Mouse (Mus musculus): ENCODE measurements at regions not wholly inside any gene's neighbourhood (a gene's known extent, or its start where the extent isn't known, plus 50 kb on each side); places are given as distances from the start of the nearest gene placed in this dataset.

DNA sequence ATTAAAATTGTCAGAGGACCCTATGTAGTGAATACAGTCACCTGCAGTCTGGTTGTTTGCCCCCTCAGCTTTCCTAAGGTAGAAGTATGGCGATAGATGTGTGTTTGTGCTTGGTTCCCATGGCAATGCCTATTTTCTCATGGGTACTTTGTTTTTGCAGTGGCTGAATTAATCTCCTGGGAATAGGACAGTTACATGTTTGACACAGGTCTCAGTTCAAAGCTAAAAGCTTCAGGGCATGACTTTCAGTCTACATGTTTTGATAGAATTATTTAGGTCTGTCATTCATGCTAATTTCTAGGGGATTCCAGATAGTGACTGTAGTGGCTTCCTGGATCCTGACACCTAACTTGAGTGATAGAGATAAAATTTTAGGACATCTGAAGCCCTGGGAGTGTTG, 191.6 kb upstream of the Kbtbd8 start:
- TF ChIP-seq CHD1 (IDR thresholded peaks at IDR 0.05; ENCODE audit: low read depth, low read length), result no peak
- TF ChIP-seq KAT2A (conservative IDR thresholded peaks at IDR 0.05; ENCODE audit: low read depth, low read length), result no peak
- TF ChIP-seq SIN3A (IDR thresholded peaks at IDR 0.05; ENCODE audit: low read length), result peak; percentile 54
- TF ChIP-seq NRF1 (IDR thresholded peaks at IDR 0.05; ENCODE audit: insufficient read depth, low read depth, low read length, poor library complexity, severe bottlenecking), result 0 out of 2 replicates have a peak, but pooled peaks have one; percentile 15
- peaks cover 0 to 33% of the 10 kb centered on the region in 2 experiments; a peak in 2 of 4 replicates for H3K36me3 ChIP-seq (ENCODE audit: control insufficient read depth in 1 of 2, insufficient read depth in 2 of 2, low read length in 2 of 2)
- DNase-seq (ENCODE audit: low read depth, low spot score), result peak; percentile 66
- H3K27ac ChIP-seq (ENCODE audit: control insufficient read depth, low read depth, low read length), result peak overlapping the region; percentile 59
- H3K9me3 ChIP-seq (replicated peaks; ENCODE audit: insufficient read depth, low read length), result no peaks in the 10 kb centered on the region
- peaks cover 4 to 23% of the 10 kb centered on the region in 2 experiments for H3K4me1 ChIP-seq (ENCODE audit: control insufficient read depth in 1 of 2, insufficient read depth in 2 of 2, low read length in 2 of 2)
- no peaks in the 10 kb centered on the region for H3K27me3 ChIP-seq (ENCODE audit: control insufficient read depth in 1 of 2, insufficient read depth in 2 of 2, low read length in 2 of 2)
- no peaks in the 10 kb centered on the region; the same call in 1 of the 2 replicates for H3K79me2 ChIP-seq (ENCODE audit: control insufficient read depth, insufficient read depth, low read length, poor library complexity)
- peak overlapping the region; percentile 24 for H3K9ac ChIP-seq (ENCODE audit: control insufficient read depth, low read depth, low read length, poor library complexity, severe bottlenecking)
- peak overlapping the region; percentile 13 to 38 for H3K4me3 ChIP-seq (ENCODE audit: control insufficient read depth in 1 of 2, insufficient read depth in 1 of 2, low read depth in 2 of 2, low read length in 2 of 2)

DNA sequence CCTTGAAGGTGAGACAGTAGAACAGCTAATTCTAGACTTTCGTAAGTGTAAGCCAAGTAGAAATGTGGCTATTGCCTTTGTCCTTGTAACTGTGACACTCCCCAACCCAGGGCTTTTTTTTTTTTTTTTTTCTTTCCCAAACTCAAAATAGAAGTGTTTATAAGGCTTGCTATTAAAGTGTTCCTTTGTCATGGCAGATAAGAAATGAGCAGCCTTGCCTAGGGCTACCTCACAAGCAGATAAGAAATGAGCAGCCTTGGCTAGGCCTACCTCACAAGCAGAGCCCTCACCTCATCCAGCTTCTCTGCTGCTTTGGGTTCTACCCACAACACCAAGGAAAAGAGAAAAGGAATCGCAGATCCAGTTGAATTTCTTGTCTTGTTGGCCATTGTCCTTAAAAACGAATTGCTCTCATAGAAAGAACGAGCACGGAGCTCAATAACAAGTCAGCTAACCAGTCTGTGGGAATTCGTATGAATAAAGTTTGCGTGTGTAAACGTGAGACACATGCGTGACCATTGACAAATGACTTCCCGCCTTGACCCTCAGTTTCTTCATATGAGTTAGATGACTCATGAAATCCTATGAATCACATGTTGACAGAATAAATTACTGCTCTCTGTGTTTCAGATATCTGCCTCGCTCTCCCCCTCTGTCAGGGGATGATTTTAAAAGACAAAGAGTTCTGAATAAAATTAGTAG, 192.6 kb upstream of the Kbtbd8 start:
- peak; percentile 64 for DNase-seq (ENCODE audit: low read depth, low spot score)
- TF ChIP-seq BHLHE40 (IDR thresholded peaks at IDR 0.05; ENCODE audit: borderline replicate concordance, low read depth, low read length) (peak; percentile 10; the same call in 1 of the 2 replicates), ZC3H11A (IDR thresholded peaks at IDR 0.05; ENCODE audit: low read depth, low read length) (no peak), HCFC1 (IDR thresholded peaks at IDR 0.05; ENCODE audit: low read depth, low read length) (0 out of 2 replicates have a peak, but pooled peaks have one; percentile 39), ZNF384 (IDR thresholded peaks at IDR 0.05; ENCODE audit: low read depth, low read length) (peak; percentile 96), ZKSCAN1 (IDR thresholded peaks at IDR 0.05; ENCODE audit: low read depth, low read length) (no peak), ETS1 (IDR thresholded peaks at IDR 0.05; ENCODE audit: low read depth, low read length) (peak; percentile 90), SIN3A (IDR thresholded peaks at IDR 0.05; ENCODE audit: low read length) (peak; percentile 60), RCOR1 (IDR thresholded peaks at IDR 0.05; ENCODE audit: low read depth, low read length) (0 out of 2 replicates have a peak, but pooled peaks have one; percentile 22), EP300 (IDR thresholded peaks at IDR 0.05; ENCODE audit: low read depth in 1 of 2, low read length in 2 of 2) (peak; percentile 58 to 65; a peak in 3 of 4 replicates), MEF2A (IDR thresholded peaks at IDR 0.05; ENCODE audit: extremely low read depth, insufficient replicate concordance, low read depth, low read length, poor library complexity, severe bottlenecking) (peak; percentile 88; the same call in 1 of the 2 replicates), CTCF (IDR thresholded peaks at IDR 0.05 in 2 of 3, conservative IDR thresholded peaks at IDR 0.05 in 1 of 3; ENCODE audit: control insufficient read depth in 1 of 3, insufficient read depth in 1 of 3, low read depth in 2 of 3, low read length in 3 of 3, poor library complexity in 1 of 3, severe bottlenecking in 1 of 3) (no peak), TCF12 (IDR thresholded peaks at IDR 0.05; ENCODE audit: low read depth, low read length) (peak; percentile 70), GATA1 (IDR thresholded peaks at IDR 0.05; ENCODE audit: low read depth, low read length) (peak; percentile 86)
- H3K79me2 ChIP-seq (ENCODE audit: control insufficient read depth, insufficient read depth, low read length, poor library complexity), result no peaks in the 10 kb centered on the region; the same call in 1 of the 2 replicates

More for the DNA sequence above, 192.6 kb upstream of the Kbtbd8 start:
- H3K9ac ChIP-seq (ENCODE audit: control insufficient read depth, low read depth, low read length, poor library complexity, severe bottlenecking), result peak overlapping the region; percentile 23
- peak overlapping the region; percentile 29 to 38; a peak in 3 of 4 replicates for H3K4me3 ChIP-seq (ENCODE audit: control insufficient read depth in 1 of 2, insufficient read depth in 1 of 2, low read depth in 2 of 2, low read length in 2 of 2)
- peaks cover 0 to 40% of the 10 kb centered on the region in 2 experiments; a peak in 2 of 4 replicates for H3K36me3 ChIP-seq (ENCODE audit: control insufficient read depth in 1 of 2, insufficient read depth in 2 of 2, low read length in 2 of 2)
- H3K27me3 ChIP-seq (ENCODE audit: control insufficient read depth in 1 of 2, insufficient read depth in 2 of 2, low read length in 2 of 2), result no peaks in the 10 kb centered on the region
- peaks cover 4 to 31% of the 10 kb centered on the region in 2 experiments for H3K4me1 ChIP-seq (ENCODE audit: control insufficient read depth in 1 of 2, insufficient read depth in 2 of 2, low read length in 2 of 2)
- H3K9me3 ChIP-seq (replicated peaks; ENCODE audit: insufficient read depth, low read length), result no peaks in the 10 kb centered on the region
- peak overlapping the region; percentile 64 for H3K27ac ChIP-seq (ENCODE audit: control insufficient read depth, low read depth, low read length)
